Mouse (Mus musculus) liver, adult 2 months (tissue): Measurements from ENCODE around the gene Zfp750. TPM values are rescaled to one million over a fixed set of nuclear protein-coding genes. Genes with fewer than 3 reads are reported as not detected.

Experiments
- DNase-seq: peaks from one replicate; pipeline ENCODE4 v3.0.0-alpha.2; 2011; ENCODE audit warnings: low read depth, low spot score; ENCODE audit errors: extremely low read depth
- H3K27ac ChIP-seq: fragments of 200-500 bp; replicated peaks from 2 replicates; pipeline ENCODE4 v1.5.1; 2012; ENCODE audit warnings: low read depth, mild to moderate bottlenecking, control low read depth, inconsistent platforms, low read length; ENCODE audit not compliant: insufficient read depth
- H3K27me3 ChIP-seq: fragments of 200-500 bp; 2 replicates; pipeline ENCODE4 v1.6.1; 2012; ENCODE audit warnings: mild to moderate bottlenecking, moderate library complexity, low read length, inconsistent platforms; ENCODE audit not compliant: control insufficient read depth, insufficient read depth
- H3K36me3 ChIP-seq: fragments of 200-500 bp; 2 replicates; pipeline ENCODE4 v1.6.1; 2012; ENCODE audit warnings: low read length, inconsistent platforms; ENCODE audit not compliant: control insufficient read depth, insufficient read depth
- H3K4me1 ChIP-seq: fragments of 200-500 bp; 2 replicates; pipeline ENCODE4 v1.6.1; 2011; ENCODE audit warnings: low read length; ENCODE audit not compliant: control insufficient read depth, insufficient read depth
- H3K4me3 ChIP-seq: fragments of 200-500 bp; 2 replicates; pipeline ENCODE4 v1.5.1; 2011; ENCODE audit warnings: low read depth, mild to moderate bottlenecking, control low read depth, low read length, moderate library complexity; ENCODE audit not compliant: insufficient read depth
- H3K79me2 ChIP-seq: fragments of 200-500 bp; 2 replicates; pipeline ENCODE4 v1.6.1; 2012; ENCODE audit warnings: inconsistent platforms, mild to moderate bottlenecking, low read length, moderate library complexity; ENCODE audit not compliant: control insufficient read depth, insufficient read depth
- H3K9ac ChIP-seq: fragments of 200-500 bp; 2 replicates; pipeline ENCODE4 v1.6.1; 2012; ENCODE audit warnings: low read depth, mild to moderate bottlenecking, control low read depth, inconsistent platforms, low read length
- CTCF ChIP-seq: fragments of 200-500 bp; IDR thresholded peaks from 2 replicates; pipeline ENCODE4 v1.5.1; 2011; ENCODE audit warnings: low read depth, low read length, control low read depth
- POLR2A ChIP-seq: fragments of 200-500 bp; IDR thresholded peaks from 2 replicates; pipeline ENCODE4 v1.6.1; 2011; ENCODE audit warnings: low read length, control low read depth; ENCODE audit not compliant: insufficient read depth; ENCODE audit errors: extremely low read depth
- WGBS: fragments of 180-500 bp; shearing (Covaris S2); methylation state at CpG from one replicate; pipeline ENCODE4 v1.1.7; 2018; 5-methylcytosine and 5-hydroxymethylcytosine counted together
- polyA plus RNA-seq: library from polyadenylated mRNA; depleted of rRNA; stranded (reverse); fragments of >200 nt; gene quantifications from 2 replicates; pipeline ENCODE4 v1.2.3, GENCODE M21; 2012
- total RNA-seq: library from RNA; depleted of rRNA; stranded (reverse); fragments of >200 nt; gene quantifications from 2 replicates; pipeline ENCODE4 v1.2.3, GENCODE M21; 2014

Gene Zfp750
- total and polyA plus RNA-seq, 2 experiments: 1.0 to 3.5 TPM

DNA sequence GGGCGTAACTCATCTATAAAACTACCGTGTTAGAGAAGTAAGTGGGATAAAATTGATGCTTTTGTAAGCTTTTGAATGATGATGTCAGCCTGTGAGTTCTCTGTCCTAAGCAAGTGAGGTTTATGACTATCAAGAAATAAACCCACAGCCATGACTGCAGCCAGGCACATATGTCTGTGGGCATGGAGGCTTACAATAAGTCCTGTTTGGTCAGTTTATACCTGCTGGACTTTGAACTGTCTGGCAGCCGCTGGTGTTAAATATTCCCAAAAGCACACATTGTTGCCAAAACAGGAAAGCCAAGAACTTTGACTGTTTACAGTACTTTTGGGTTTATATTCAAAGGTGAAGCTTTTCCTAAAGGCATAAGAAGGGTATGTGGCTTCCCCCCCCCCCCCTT, 2.2 kb downstream of the Zfp750 start:
- Histone ChIP-seq H3K36me3 (peaks cover 4% of the 10 kb centered on the region; the same call in 1 of the 2 replicates), H3K79me2 (peaks cover 14% of the 10 kb centered on the region; the same call in 1 of the 2 replicates), H3K27ac (peak overlapping the region; percentile 100), H3K9ac (peak overlapping the region; percentile 60), H3K4me1 (peaks cover 20% of the 10 kb centered on the region), H3K27me3 (no peaks in the 10 kb centered on the region), H3K4me3 (peak overlapping the region; percentile 32)
- WGBS: 10% methylated on average over 3 of the region's 3 CpGs
- peak; percentile 96 for DNase-seq
- TF ChIP-seq CTCF (no peak), POLR2A (no peak)

GRCm38 (mm10) chr11:121515996-121516395, 3.1 kb downstream of the Zfp750 start:
- H3K27me3 ChIP-seq: no peaks in the 10 kb centered on the region
- 47% methylated on average over 9 of the region's 9 CpGs for WGBS
- peak overlapping the region; percentile 97 for H3K27ac ChIP-seq
- DNase-seq: peak; percentile 36
- peaks cover 6% of the 10 kb centered on the region; the same call in 1 of the 2 replicates for H3K36me3 ChIP-seq
- TF ChIP-seq POLR2A: no peak
- no peak for TF ChIP-seq CTCF
- peak overlapping the region; percentile 60 for H3K9ac ChIP-seq
- H3K4me1 ChIP-seq: peaks cover 27% of the 10 kb centered on the region
- H3K79me2 ChIP-seq: peaks cover 14% of the 10 kb centered on the region; the same call in 1 of the 2 replicates
- no peak overlapping the region for H3K4me3 ChIP-seq

GRCm38 (mm10) chr11:121512896-121513572, 6.1 kb downstream of the Zfp750 start:
- Histone ChIP-seq H3K4me3 (no peak overlapping the region), H3K4me1 (peaks cover 31% of the 10 kb centered on the region), H3K36me3 (peaks cover 6% of the 10 kb centered on the region; the same call in 1 of the 2 replicates), H3K27ac (no peak overlapping the region; the same call in 1 of the 2 replicates), H3K27me3 (no peaks in the 10 kb centered on the region), H3K79me2 (peaks cover 14% of the 10 kb centered on the region; the same call in 1 of the 2 replicates), H3K9ac (no peak overlapping the region)
- no peak for TF ChIP-seq POLR2A
- no peak for TF ChIP-seq CTCF
- DNase-seq: no peak
- WGBS: 90% methylated on average over 8 of the region's 8 CpGs

- H3K27ac ChIP-seq: peak overlapping the region; percentile 86
- H3K79me2 ChIP-seq: peaks cover 10% of the 10 kb centered on the region; the same call in 1 of the 2 replicates
- TF ChIP-seq POLR2A (no peak), CTCF (no peak)
- DNase-seq: peak; percentile 94
- no peaks in the 10 kb centered on the region for H3K27me3 ChIP-seq
- no peak overlapping the region for H3K9ac ChIP-seq
- peaks cover 16% of the 10 kb centered on the region for H3K4me1 ChIP-seq
- H3K4me3 ChIP-seq: no peak overlapping the region
- peaks cover 6% of the 10 kb centered on the region; the same call in 1 of the 2 replicates for H3K36me3 ChIP-seq
- 25% methylated on average over 9 of the region's 9 CpGs for WGBS
Measured at GRCm38 (mm10) chr11:121510512-121511246, 8.5 kb downstream of the Zfp750 start.

- no peak overlapping the region for H3K4me3 ChIP-seq
- H3K4me1 ChIP-seq: peaks cover 13% of the 10 kb centered on the region
- WGBS: 34% methylated on average over 4 of the region's 4 CpGs
- peak; percentile 72 for DNase-seq
- H3K9ac ChIP-seq: no peak overlapping the region
- H3K79me2 ChIP-seq: 0 out of 2 replicates have a peak, but pooled peaks cover 3% of the 10 kb centered on the region
- H3K27ac ChIP-seq: no peak overlapping the region; the same call in 1 of the 2 replicates
- TF ChIP-seq POLR2A: no peak
- TF ChIP-seq CTCF: no peak
- no peaks in the 10 kb centered on the region for H3K27me3 ChIP-seq
- H3K36me3 ChIP-seq: peaks cover 6% of the 10 kb centered on the region; the same call in 1 of the 2 replicates
Measured at GRCm38 (mm10) chr11:121508478-121508877, 10.7 kb downstream of the Zfp750 start.
